Mouse (Mus musculus): ENCODE measurements around the gene Xlr5a. TPM values are rescaled to one million over a fixed set of nuclear protein-coding genes. Genes with fewer than 3 reads are reported as not detected.
"Not testable (repeated sequence)": the region's sequence is repeated elsewhere in the genome, so short reads cannot be mapped to it uniquely, and the experiment has no call there.

Gene Xlr5a
- total and polyA plus RNA-seq, 2 experiments from 2014 or later: not detected

DNA sequence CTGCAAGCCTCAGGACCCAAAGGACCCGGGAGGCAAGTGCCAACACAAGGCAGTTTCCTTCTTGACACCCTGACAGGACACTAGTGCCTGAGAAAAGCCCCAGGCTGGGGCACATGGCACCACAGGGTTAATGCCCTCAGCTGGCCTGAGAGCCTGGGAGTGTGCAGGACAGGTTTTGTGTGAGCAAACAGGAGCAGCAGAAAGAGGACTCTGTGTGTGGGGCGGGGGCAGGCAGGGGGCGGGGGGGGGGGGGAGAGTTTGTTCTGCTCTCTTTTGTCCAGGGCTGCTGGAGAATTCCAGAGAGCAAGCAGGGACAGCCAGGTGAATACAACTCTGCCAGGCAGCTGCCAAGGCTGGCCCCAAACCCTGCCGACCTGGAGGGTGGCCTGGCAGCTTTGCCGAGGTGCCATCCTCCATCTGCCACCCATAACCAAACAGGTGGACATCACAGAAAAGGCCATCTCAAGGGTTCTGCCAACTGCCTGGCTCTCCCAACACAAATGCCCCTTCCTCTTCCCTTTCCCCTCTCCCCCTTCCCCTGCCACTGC, 225.9 kb downstream of the Xlr5a start:
- not testable (repeated sequence) for H3K27me3 ChIP-seq (ENCODE audit: control insufficient read depth, insufficient read depth, low read length); ATAC-seq (ENCODE audit: insufficient read depth, low read depth); H3K27ac ChIP-seq (ENCODE audit: low read depth); H3K9me3 ChIP-seq (replicated peaks; ENCODE audit: control insufficient read depth, low read length); H3K9ac ChIP-seq (replicated peaks; ENCODE audit: low read depth, low read length); H3K4me2 ChIP-seq (ENCODE audit: low read depth, low read length); DNase-seq (ENCODE audit: low spot score); H3K36me3 ChIP-seq (replicated peaks; ENCODE audit: control insufficient read depth, insufficient read depth, low read length); H3K4me3 ChIP-seq (ENCODE audit: low read depth, low read length); H3K4me1 ChIP-seq (ENCODE audit: control insufficient read depth, insufficient read depth)
- WGBS: 100% methylated on average over 1 of the region's 5 CpGs

DNA sequence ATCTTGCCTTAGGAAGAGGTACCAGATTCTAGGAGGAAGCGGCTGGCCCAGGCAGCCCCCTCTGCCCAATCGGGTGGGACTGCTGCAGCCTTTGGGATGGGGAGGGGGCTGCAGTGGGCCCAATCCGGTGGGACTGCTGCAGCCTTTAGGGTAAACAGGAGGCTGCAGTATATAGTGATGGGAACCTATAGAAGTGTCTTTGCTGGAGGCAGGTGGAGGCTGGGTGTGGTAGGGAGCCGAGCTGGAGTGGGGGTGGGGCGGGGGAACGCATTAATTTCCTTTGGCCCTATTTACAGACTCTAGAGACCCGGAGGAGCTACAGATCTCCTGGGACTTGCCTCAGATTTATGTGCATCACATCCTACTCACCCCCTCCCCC, 228.4 kb downstream of the Xlr5a start, which contains the start of gene Pnma3:
TSS of gene Pnma3 (plus strand) at position 373 of the 379 bp plus-strand sequence.
- DNase-seq (ENCODE audit: low spot score): no peak
- H3K4me1 ChIP-seq (ENCODE audit: control insufficient read depth, insufficient read depth): no peaks in the 10 kb centered on the region
- H3K36me3 ChIP-seq (replicated peaks; ENCODE audit: control insufficient read depth, insufficient read depth, low read length): no peaks in the 10 kb centered on the region
- no peak within 1 kb of the TSS for H3K4me3 ChIP-seq (ENCODE audit: low read depth, low read length)
- TF ChIP-seq EP300 (IDR thresholded peaks at IDR 0.05; ENCODE audit: low read depth) (no peak), CTCF (IDR thresholded peaks at IDR 0.05; ENCODE audit: low read depth) (no peak)
- WGBS: 29% methylated on average over 7 of the region's 7 CpGs
- peak within 1 kb of the TSS; percentile 26 for H3K4me2 ChIP-seq (ENCODE audit: low read depth, low read length)
- ATAC-seq (ENCODE audit: insufficient read depth, low read depth): no peak
- no peak within 1 kb of the TSS for H3K27ac ChIP-seq (ENCODE audit: low read depth)
- H3K27me3 ChIP-seq (ENCODE audit: control insufficient read depth, insufficient read depth, low read length): no peaks in the 10 kb centered on the region
- no peaks in the 10 kb centered on the region for H3K9me3 ChIP-seq (replicated peaks; ENCODE audit: control insufficient read depth, low read length)
- H3K9ac ChIP-seq (replicated peaks; ENCODE audit: low read depth, low read length): no peak within 1 kb of the TSS

GRCm38 (mm10) chrX:73063512-73064414, 229.0 kb downstream of the Xlr5a start:
- WGBS: 37% methylated on average over 22 of the region's 24 CpGs
- H3K4me1 ChIP-seq (ENCODE audit: control insufficient read depth, insufficient read depth): no peaks in the 10 kb centered on the region
- DNase-seq (ENCODE audit: low spot score): no peak
- H3K27ac ChIP-seq (ENCODE audit: low read depth): no peak overlapping the region
- H3K9me3 ChIP-seq (replicated peaks; ENCODE audit: control insufficient read depth, low read length): no peaks in the 10 kb centered on the region
- no peak overlapping the region for H3K9ac ChIP-seq (replicated peaks; ENCODE audit: low read depth, low read length)
- H3K4me2 ChIP-seq (ENCODE audit: low read depth, low read length): peak overlapping the region; percentile 26
- no peak for TF ChIP-seq CTCF (IDR thresholded peaks at IDR 0.05; ENCODE audit: low read depth)
- TF ChIP-seq EP300 (IDR thresholded peaks at IDR 0.05; ENCODE audit: low read depth): no peak
- H3K36me3 ChIP-seq (replicated peaks; ENCODE audit: control insufficient read depth, insufficient read depth, low read length): no peaks in the 10 kb centered on the region
- ATAC-seq (ENCODE audit: insufficient read depth, low read depth): no peak
- H3K27me3 ChIP-seq (ENCODE audit: control insufficient read depth, insufficient read depth, low read length): no peaks in the 10 kb centered on the region
- H3K4me3 ChIP-seq (ENCODE audit: low read depth, low read length): no peak overlapping the region

DNA sequence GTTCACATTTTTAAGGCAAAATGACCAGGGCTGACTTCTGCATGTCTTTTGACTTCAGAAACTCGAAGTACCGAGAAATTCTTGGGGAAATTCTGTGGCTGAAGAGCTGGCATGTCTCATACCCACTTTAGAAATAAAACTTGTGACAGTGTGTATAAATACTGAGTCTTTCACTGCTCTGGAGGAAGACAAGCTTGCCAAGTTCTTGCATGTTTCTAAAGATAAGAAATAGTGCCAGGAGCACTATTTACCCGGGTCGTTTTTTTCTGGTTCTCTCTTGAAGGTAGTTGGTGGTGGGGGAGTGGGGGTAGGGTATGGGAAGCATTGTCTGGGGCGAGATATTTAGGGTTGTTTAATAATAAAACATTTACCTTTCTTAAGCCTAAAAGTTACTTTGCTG, 230.5 kb downstream of the Xlr5a start:
- DNase-seq (ENCODE audit: low spot score) (no peak), ATAC-seq (ENCODE audit: insufficient read depth, low read depth) (no peak)
- no peaks in the 10 kb centered on the region for H3K9me3 ChIP-seq (replicated peaks; ENCODE audit: control insufficient read depth, low read length)
- H3K4me3 ChIP-seq (ENCODE audit: low read depth, low read length): no peak overlapping the region
- TF ChIP-seq EP300 (IDR thresholded peaks at IDR 0.05; ENCODE audit: low read depth): no peak
- no peak for TF ChIP-seq CTCF (IDR thresholded peaks at IDR 0.05; ENCODE audit: low read depth)
- no peak overlapping the region for H3K27ac ChIP-seq (ENCODE audit: low read depth)
- 48% methylated on average over 5 of the region's 5 CpGs for WGBS
- H3K4me1 ChIP-seq (ENCODE audit: control insufficient read depth, insufficient read depth): no peaks in the 10 kb centered on the region
- no peak overlapping the region for H3K9ac ChIP-seq (replicated peaks; ENCODE audit: low read depth, low read length)
- no peaks in the 10 kb centered on the region for H3K27me3 ChIP-seq (ENCODE audit: control insufficient read depth, insufficient read depth, low read length)
- no peaks in the 10 kb centered on the region for H3K36me3 ChIP-seq (replicated peaks; ENCODE audit: control insufficient read depth, insufficient read depth, low read length)
- H3K4me2 ChIP-seq (ENCODE audit: low read depth, low read length): no peak overlapping the region

DNA sequence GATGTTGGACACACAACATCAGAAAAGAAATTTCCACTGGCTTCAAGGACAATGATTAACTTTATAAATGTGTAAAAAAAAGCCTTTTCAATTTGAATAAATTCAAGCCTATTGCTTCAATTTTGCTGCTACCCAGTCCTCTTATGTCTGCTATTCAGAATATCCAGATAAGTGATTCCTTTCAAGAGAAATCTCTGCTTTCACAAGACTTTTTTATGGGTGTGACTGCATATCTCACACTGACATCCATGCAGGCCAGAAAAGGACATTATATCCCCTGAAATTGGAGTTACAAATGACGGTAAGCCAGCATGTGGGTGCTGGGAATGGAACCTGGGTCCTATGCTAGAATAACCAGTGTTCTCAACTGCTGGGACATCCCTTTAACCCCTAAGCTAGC, 231.2 kb downstream of the Xlr5a start:
- H3K4me2 ChIP-seq (ENCODE audit: low read depth, low read length): no peak overlapping the region
- ATAC-seq (ENCODE audit: insufficient read depth, low read depth) (no peak), DNase-seq (ENCODE audit: low spot score) (no peak)
- H3K9me3 ChIP-seq (replicated peaks; ENCODE audit: control insufficient read depth, low read length): no peaks in the 10 kb centered on the region
- no peaks in the 10 kb centered on the region for H3K36me3 ChIP-seq (replicated peaks; ENCODE audit: control insufficient read depth, insufficient read depth, low read length)
- 79% methylated on average over 1 of the region's 1 CpGs for WGBS
- H3K27me3 ChIP-seq (ENCODE audit: control insufficient read depth, insufficient read depth, low read length): no peaks in the 10 kb centered on the region
- no peak overlapping the region for H3K4me3 ChIP-seq (ENCODE audit: low read depth, low read length)
- TF ChIP-seq EP300 (IDR thresholded peaks at IDR 0.05; ENCODE audit: low read depth) (no peak), CTCF (IDR thresholded peaks at IDR 0.05; ENCODE audit: low read depth) (no peak)
- H3K9ac ChIP-seq (replicated peaks; ENCODE audit: low read depth, low read length): no peak overlapping the region
- no peaks in the 10 kb centered on the region for H3K4me1 ChIP-seq (ENCODE audit: control insufficient read depth, insufficient read depth)
- H3K27ac ChIP-seq (ENCODE audit: low read depth): no peak overlapping the region

Other genes with a start within 250 kb of the Xlr5a start
- gene Pnma3, start 228.2 kb downstream of the Xlr5a start, total RNA-seq (2014; rRNA removed; ENCODE audit: low replicate concordance): not detected in 2 replicates
- gene Pnma3, start 228.2 kb downstream of the Xlr5a start, polyA plus RNA-seq (2015; fragmentation: Nextera tagmentation; extraction: Ambion mirVana): not detected in 2 replicates
- gene Xlr4a, start 210.5 kb downstream of the Xlr5a start, total RNA-seq (2014; rRNA removed; ENCODE audit: low replicate concordance): 0.23 TPM in 1 of 2 replicates, not detected in the other
- gene Xlr4a, start 210.5 kb downstream of the Xlr5a start, polyA plus RNA-seq (2015; fragmentation: Nextera tagmentation; extraction: Ambion mirVana): 2.2 TPM in 1 of 2 replicates, not detected in the other
- 9.2 TPM in 1 of 2 replicates, not detected in the other for gene Xlr3a, start 195.9 kb downstream of the Xlr5a start, total RNA-seq (2014; rRNA removed; ENCODE audit: low replicate concordance)
- gene Xlr3a, start 195.9 kb downstream of the Xlr5a start, polyA plus RNA-seq (2015; fragmentation: Nextera tagmentation; extraction: Ambion mirVana): 0.34 and 2.3 TPM in 2 replicates
- gene Gm14685, start 175.9 kb downstream of the Xlr5a start, total RNA-seq (2014; rRNA removed; ENCODE audit: low replicate concordance): not detected in 2 replicates
- not detected in 2 replicates for gene Gm14685, start 175.9 kb downstream of the Xlr5a start, polyA plus RNA-seq (2015; fragmentation: Nextera tagmentation; extraction: Ambion mirVana)
- gene Xlr5b, start 144.2 kb downstream of the Xlr5a start, total RNA-seq (2014; rRNA removed; ENCODE audit: low replicate concordance): not detected in 2 replicates
- not detected in 2 replicates for gene Xlr5b, start 144.2 kb downstream of the Xlr5a start, polyA plus RNA-seq (2015; fragmentation: Nextera tagmentation; extraction: Ambion mirVana)
- not detected in 2 replicates for gene DXBay18, start 143.5 kb downstream of the Xlr5a start, total RNA-seq (2014; rRNA removed; ENCODE audit: low replicate concordance)
- not detected in 2 replicates for gene DXBay18, start 143.5 kb downstream of the Xlr5a start, polyA plus RNA-seq (2015; fragmentation: Nextera tagmentation; extraction: Ambion mirVana)
- gene Spin2d, start 116.0 kb downstream of the Xlr5a start, total RNA-seq (2014; rRNA removed; ENCODE audit: low replicate concordance): not detected in 2 replicates
- gene Spin2d, start 116.0 kb downstream of the Xlr5a start, polyA plus RNA-seq (2015; fragmentation: Nextera tagmentation; extraction: Ambion mirVana): not detected in 2 replicates
- 2.3 TPM in 1 of 2 replicates, not detected in the other for gene Xlr3b, start 100.8 kb downstream of the Xlr5a start, total RNA-seq (2014; rRNA removed; ENCODE audit: low replicate concordance)
- gene Xlr3b, start 100.8 kb downstream of the Xlr5a start, polyA plus RNA-seq (2015; fragmentation: Nextera tagmentation; extraction: Ambion mirVana): 1.0 and 4.1 TPM in 2 replicates
- not detected in 2 replicates for gene Xlr4b, start 78.6 kb downstream of the Xlr5a start, total RNA-seq (2014; rRNA removed; ENCODE audit: low replicate concordance)
- 0.90 TPM in 1 of 2 replicates, not detected in the other for gene Xlr4b, start 78.6 kb downstream of the Xlr5a start, polyA plus RNA-seq (2015; fragmentation: Nextera tagmentation; extraction: Ambion mirVana)
- gene F8a, start 64.7 kb downstream of the Xlr5a start, total RNA-seq (2014; rRNA removed; ENCODE audit: low replicate concordance): 16.0 and 20.7 TPM in 2 replicates
- 12.3 and 12.4 TPM in 2 replicates for gene F8a, start 64.7 kb downstream of the Xlr5a start, polyA plus RNA-seq (2015; fragmentation: Nextera tagmentation; extraction: Ambion mirVana)
- gene Xlr4c, start 49.8 kb downstream of the Xlr5a start, total RNA-seq (2014; rRNA removed; ENCODE audit: low replicate concordance): not detected in 2 replicates
- 0.38 TPM in 1 of 2 replicates, not detected in the other for gene Xlr4c, start 49.8 kb downstream of the Xlr5a start, polyA plus RNA-seq (2015; fragmentation: Nextera tagmentation; extraction: Ambion mirVana)
- not detected in 2 replicates for gene Xlr3c, start 27.6 kb downstream of the Xlr5a start, total RNA-seq (2014; rRNA removed; ENCODE audit: low replicate concordance)
- gene Xlr3c, start 27.6 kb downstream of the Xlr5a start, polyA plus RNA-seq (2015; fragmentation: Nextera tagmentation; extraction: Ambion mirVana): not detected in 2 replicates
- gene Xlr5c, start within 50 bp of the Xlr5a start, total RNA-seq (2014; rRNA removed; ENCODE audit: low replicate concordance): not detected in 2 replicates
- not detected in 2 replicates for gene Xlr5c, start within 50 bp of the Xlr5a start, polyA plus RNA-seq (2015; fragmentation: Nextera tagmentation; extraction: Ambion mirVana)
- not detected in 2 replicates for gene Gm45015, start 43.9 kb upstream of the Xlr5a start, total RNA-seq (2014; rRNA removed; ENCODE audit: low replicate concordance)
- gene Gm45015, start 43.9 kb upstream of the Xlr5a start, polyA plus RNA-seq (2015; fragmentation: Nextera tagmentation; extraction: Ambion mirVana): not detected in 2 replicates
- 25.4 and 28.8 TPM in 2 replicates for gene Zfp275, start 49.6 kb upstream of the Xlr5a start, total RNA-seq (2014; rRNA removed; ENCODE audit: low replicate concordance)
- gene Zfp275, start 49.6 kb upstream of the Xlr5a start, polyA plus RNA-seq (2015; fragmentation: Nextera tagmentation; extraction: Ambion mirVana): 3.2 and 3.3 TPM in 2 replicates
- gene Gm18336, start 105.8 kb upstream of the Xlr5a start, total RNA-seq (2014; rRNA removed; ENCODE audit: low replicate concordance): not detected in 2 replicates
- gene Gm18336, start 105.8 kb upstream of the Xlr5a start, polyA plus RNA-seq (2015; fragmentation: Nextera tagmentation; extraction: Ambion mirVana): not detected in 2 replicates
- gene Zfp92, start 118.1 kb upstream of the Xlr5a start, total RNA-seq (2014; rRNA removed; ENCODE audit: low replicate concordance): 0.76 TPM in 1 of 2 replicates, not detected in the other
- gene Zfp92, start 118.1 kb upstream of the Xlr5a start, polyA plus RNA-seq (2015; fragmentation: Nextera tagmentation; extraction: Ambion mirVana): not detected in 2 replicates
- gene Trex2, start 142.4 kb upstream of the Xlr5a start, total RNA-seq (2014; rRNA removed; ENCODE audit: low replicate concordance): not detected in 2 replicates
- not detected in 2 replicates for gene Trex2, start 142.4 kb upstream of the Xlr5a start, polyA plus RNA-seq (2015; fragmentation: Nextera tagmentation; extraction: Ambion mirVana)
- gene Haus7, start 166.1 kb upstream of the Xlr5a start, total RNA-seq (2014; rRNA removed; ENCODE audit: low replicate concordance): 15.6 and 23.2 TPM in 2 replicates
- gene Haus7, start 166.1 kb upstream of the Xlr5a start, polyA plus RNA-seq (2015; fragmentation: Nextera tagmentation; extraction: Ambion mirVana): 33.3 and 34.7 TPM in 2 replicates
- gene Bgn, start 190.6 kb upstream of the Xlr5a start, total RNA-seq (2014; rRNA removed; ENCODE audit: low replicate concordance): 198 and 304 TPM in 2 replicates
- gene Bgn, start 190.6 kb upstream of the Xlr5a start, polyA plus RNA-seq (2015; fragmentation: Nextera tagmentation; extraction: Ambion mirVana): 61.6 and 64.1 TPM in 2 replicates
- gene Atp2b3, start 210.1 kb upstream of the Xlr5a start, total RNA-seq (2014; rRNA removed; ENCODE audit: low replicate concordance): 0.53 and 1.1 TPM in 2 replicates
- 0.14 and 0.20 TPM in 2 replicates for gene Atp2b3, start 210.1 kb upstream of the Xlr5a start, polyA plus RNA-seq (2015; fragmentation: Nextera tagmentation; extraction: Ambion mirVana)